Mouse (Mus musculus) heart, embryonic 14.5 days (tissue): ENCODE results near the gene H2afj. TPM values are rescaled to one million over a fixed set of nuclear protein-coding genes. Genes with fewer than 3 reads are reported as not detected.
A peak's percentile ranks its signal among the peaks of the same experiment; 100 is the strongest.

Source experiments
- ATAC-seq: fragments of 200-750 bp; cut with Nextera tagmentation; 2 replicates; pipeline ENCODE4 v1.8.0; 2017; ENCODE audit warnings: low read depth, moderate TSS enrichment; ENCODE audit not compliant: insufficient number of reproducible peaks, insufficient read depth, low FRiP score
- H3K27ac ChIP-seq, 2 experiments: fragments of 200-500 bp in 1 of 2; fragments of 300-500 bp in 1 of 2; sonication (generic) in 1 of 2; replicated peaks in 1 of 2; 2 replicates each; pipeline ENCODE4 v1.5.1; 2012 to 2014; ENCODE audit warnings: low read depth in 2 of 2, low read length in 2 of 2, control low read depth in 1 of 2, mild to moderate bottlenecking in 1 of 2, mixed read lengths in 1 of 2; ENCODE audit not compliant: control insufficient read depth in 1 of 2, insufficient read depth in 1 of 2
- H3K27me3 ChIP-seq: fragments of 300-500 bp; sonication (generic); 2 replicates; pipeline ENCODE4 v1.6.1; 2014; ENCODE audit warnings: mild to moderate bottlenecking, low read length, control low read depth; ENCODE audit not compliant: control insufficient read depth, insufficient read depth
- H3K36me3 ChIP-seq: fragments of 300-500 bp; sonication (generic); 2 replicates; pipeline ENCODE4 v1.6.1; 2014; ENCODE audit warnings: mild to moderate bottlenecking, control low read depth, low read length, mixed read lengths; ENCODE audit not compliant: control insufficient read depth, insufficient read depth
- H3K4me1 ChIP-seq, 2 experiments: fragments of 200-500 bp in 1 of 2; fragments of 300-500 bp in 1 of 2; sonication (generic) in 1 of 2; 2 replicates each; pipeline ENCODE4 v1.6.1; 2012 to 2014; ENCODE audit warnings: low read length in 2 of 2, control low read depth in 1 of 2, mixed read lengths in 1 of 2; ENCODE audit not compliant: control insufficient read depth in 2 of 2, insufficient read depth in 2 of 2
- H3K4me2 ChIP-seq: fragments of 300-500 bp; sonication (generic); 2 replicates; pipeline ENCODE4 v1.6.1; 2014; ENCODE audit warnings: mild to moderate bottlenecking, low read length
- H3K4me3 ChIP-seq, 2 experiments: fragments of 200-500 bp in 1 of 2; fragments of 300-500 bp in 1 of 2; sonication (generic) in 1 of 2; 2 replicates each; pipeline ENCODE4 v1.5.1; 2012 to 2014; ENCODE audit warnings: low read length in 2 of 2, mild to moderate bottlenecking in 2 of 2, control low read depth in 1 of 2, low read depth in 1 of 2, moderate library complexity in 1 of 2; ENCODE audit not compliant: control insufficient read depth in 1 of 2, insufficient read depth in 1 of 2
- H3K9ac ChIP-seq: fragments of 300-500 bp; sonication (generic); 2 replicates; pipeline ENCODE4 v1.6.1; 2014; ENCODE audit warnings: mild to moderate bottlenecking, low read length
- H3K9me3 ChIP-seq: fragments of 300-500 bp; sonication (generic); 2 replicates; pipeline ENCODE4 v1.6.1; 2016; ENCODE audit warnings: low read length, control low read depth; ENCODE audit not compliant: control insufficient read depth
- WGBS: fragments of 180-500 bp; shearing (Covaris S2); extraction: QIAGEN DNeasy Blood & Tissue Kit; methylation state at CpG from one replicate; pipeline ENCODE4 v1.1.7; 2014; 5-methylcytosine and 5-hydroxymethylcytosine counted together
- polyA plus RNA-seq: library from polyadenylated mRNA; unstranded; fragments of >200 nt; fragmentation: Nextera tagmentation; extraction: Ambion mirVana; gene quantifications from 2 replicates; pipeline ENCODE4 v1.2.1, GENCODE M21; 2014

The H2afj gene
- polyA plus RNA-seq, 1 experiment from 2014 or later, result 71.4 TPM

DNA sequence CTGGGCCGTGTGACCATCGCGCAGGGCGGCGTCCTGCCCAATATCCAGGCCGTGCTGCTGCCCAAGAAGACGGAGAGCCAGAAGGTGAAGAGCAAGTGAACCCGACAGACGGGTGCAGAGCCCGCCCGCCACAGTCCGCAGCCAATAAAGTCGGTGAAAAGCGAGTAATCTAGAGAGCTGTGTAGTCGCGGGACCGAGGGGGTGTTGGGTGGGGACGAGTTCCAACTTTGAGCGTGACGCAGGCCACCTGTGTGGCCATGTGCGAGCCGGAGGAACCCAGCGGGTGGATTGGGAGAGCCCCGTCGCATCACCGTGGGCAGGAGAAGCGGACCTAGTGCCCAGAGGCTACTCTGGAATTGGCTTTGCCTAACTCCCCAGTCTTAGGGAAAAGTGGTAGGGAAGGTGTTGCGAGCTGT, 595 bp downstream of the H2afj start:
- WGBS, result under 1% methylated on average over 28 of the region's 28 CpGs
- H3K27ac ChIP-seq, result peak overlapping the region in 1 of 2 experiments; percentile 33; a peak in 1 of 4 replicates
- peaks cover 7 to 14% of the 10 kb centered on the region in 2 experiments for H3K4me1 ChIP-seq
- H3K9ac ChIP-seq, result peak overlapping the region; percentile 78
- H3K36me3 ChIP-seq, result peaks cover 20% of the 10 kb centered on the region
- peak overlapping the region; percentile 91 for H3K4me2 ChIP-seq
- no peaks in the 10 kb centered on the region for H3K9me3 ChIP-seq
- H3K27me3 ChIP-seq, result no peaks in the 10 kb centered on the region
- ATAC-seq, result peak; percentile 5; the same call in 1 of the 2 replicates
- peak overlapping the region; percentile 77 to 90 for H3K4me3 ChIP-seq

DNA sequence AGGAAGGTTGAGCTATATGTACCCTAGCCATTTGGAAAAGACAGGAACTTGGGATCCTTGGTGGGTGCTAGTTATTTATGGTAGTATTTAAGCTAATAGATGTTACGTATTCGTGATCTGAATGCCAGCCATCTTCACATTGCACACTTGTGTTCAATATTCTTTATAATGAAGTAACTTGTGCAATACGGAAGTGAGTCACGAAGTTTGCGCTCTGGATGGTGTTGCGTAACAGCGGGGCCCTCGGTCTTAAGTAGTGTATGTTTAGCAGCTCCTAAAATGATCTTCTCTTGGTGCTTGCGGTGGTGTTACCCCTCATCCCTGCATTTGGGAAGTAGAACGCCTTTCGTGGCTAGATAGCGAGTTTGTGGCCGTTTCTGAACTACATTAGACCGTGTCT, 1.0 kb downstream of the H2afj start:
- WGBS, result 23% methylated on average over 14 of the region's 14 CpGs
- H3K4me1 ChIP-seq, result peaks cover 7 to 14% of the 10 kb centered on the region in 2 experiments
- H3K4me3 ChIP-seq, result peak overlapping the region; percentile 77 to 90
- H3K9ac ChIP-seq, result peak overlapping the region; percentile 78
- no peaks in the 10 kb centered on the region for H3K9me3 ChIP-seq
- H3K27ac ChIP-seq, result no peak overlapping the region
- H3K27me3 ChIP-seq, result no peaks in the 10 kb centered on the region
- peaks cover 24% of the 10 kb centered on the region for H3K36me3 ChIP-seq
- peak overlapping the region; percentile 91 for H3K4me2 ChIP-seq
- no peak for ATAC-seq

DNA sequence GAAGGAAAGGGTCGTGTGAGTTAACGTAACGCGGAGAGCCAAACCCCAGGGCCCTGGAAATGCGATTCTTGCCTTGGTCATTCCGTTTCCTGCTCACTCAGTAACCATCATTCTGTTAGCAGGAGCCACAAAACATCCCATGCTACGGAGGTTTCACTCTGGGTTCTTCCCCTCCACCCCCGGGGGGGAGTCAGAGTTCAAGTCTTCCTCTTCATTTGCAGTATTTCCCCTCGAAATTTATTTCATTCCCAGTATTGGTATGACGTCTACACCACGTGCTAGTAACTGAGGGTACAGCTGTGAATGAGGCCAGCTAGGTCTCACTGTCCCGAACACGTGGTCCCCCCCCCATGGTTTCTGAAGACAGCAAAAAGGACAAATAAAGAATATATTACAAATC, 1.6 kb downstream of the H2afj start:
- peaks cover 7 to 14% of the 10 kb centered on the region in 2 experiments for H3K4me1 ChIP-seq
- peak overlapping the region; percentile 91 for H3K4me2 ChIP-seq
- H3K27me3 ChIP-seq, result no peaks in the 10 kb centered on the region
- no peaks in the 10 kb centered on the region for H3K9me3 ChIP-seq
- no peak for ATAC-seq
- WGBS, result 66% methylated on average over 13 of the region's 13 CpGs
- H3K4me3 ChIP-seq, result peak overlapping the region; percentile 6 to 77; a peak in 3 of 4 replicates
- H3K36me3 ChIP-seq, result peaks cover 30% of the 10 kb centered on the region
- H3K27ac ChIP-seq, result no peak overlapping the region
- no peak overlapping the region; the same call in 1 of the 2 replicates for H3K9ac ChIP-seq

DNA sequence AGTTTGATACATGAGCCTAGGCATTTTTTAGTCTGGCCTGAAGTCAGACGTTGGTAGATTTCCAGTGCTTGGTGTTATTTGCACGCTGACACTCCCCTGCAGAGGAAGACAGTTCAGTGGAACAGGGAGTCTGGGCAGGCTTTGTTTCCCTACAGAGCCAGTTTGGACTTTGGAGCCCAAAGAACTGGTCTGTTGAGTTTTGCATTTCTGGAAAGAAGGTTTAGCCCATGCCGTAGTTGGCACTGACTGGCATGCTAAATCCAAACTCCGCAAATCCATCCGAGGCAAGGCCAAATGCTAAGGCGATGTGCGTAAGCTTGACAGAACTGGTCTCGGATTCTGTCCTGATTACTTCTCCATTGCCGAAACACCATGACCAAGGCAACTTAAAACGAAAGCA, 3.2 kb downstream of the H2afj start:
- WGBS, result 86% methylated on average over 10 of the region's 10 CpGs
- peaks cover 7 to 10% of the 10 kb centered on the region in 2 experiments; a peak in 3 of 4 replicates for H3K4me1 ChIP-seq
- ATAC-seq, result no peak

DNA sequence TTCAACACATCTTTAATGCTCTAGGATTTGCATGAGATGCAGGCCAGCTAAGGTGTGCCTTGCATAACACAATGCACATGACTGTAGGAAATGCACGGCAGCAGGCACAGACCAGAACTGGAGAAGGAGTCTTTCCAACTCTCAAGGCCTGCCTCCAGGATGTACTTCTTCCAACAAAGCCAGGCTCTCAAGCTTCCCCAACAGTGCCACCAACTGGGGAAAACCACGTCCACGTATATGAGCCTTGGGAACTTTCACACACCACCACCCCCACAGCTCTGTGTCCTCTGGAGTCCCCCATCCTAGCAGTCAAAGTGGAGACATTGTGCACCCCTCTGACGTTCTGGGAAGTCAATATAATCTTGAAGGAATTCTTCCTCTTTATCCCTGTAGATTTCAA, 5.1 kb downstream of the H2afj start:
- no peak for ATAC-seq
- Histone ChIP-seq H3K4me1 (peaks cover 7 to 10% of the 10 kb centered on the region in 2 experiments; a peak in 3 of 4 replicates), H3K9ac (no peak overlapping the region), H3K36me3 (peaks cover 64% of the 10 kb centered on the region), H3K4me3 (no peak overlapping the region), H3K27ac (no peak overlapping the region), H3K4me2 (no peak overlapping the region), H3K27me3 (no peaks in the 10 kb centered on the region), H3K9me3 (no peaks in the 10 kb centered on the region)
- WGBS, result 33% methylated on average over 4 of the region's 4 CpGs

More for the DNA sequence above, 3.2 kb downstream of the H2afj start:
- Histone ChIP-seq H3K36me3 (peaks cover 44% of the 10 kb centered on the region), H3K27ac (no peak overlapping the region), H3K4me3 (no peak overlapping the region), H3K27me3 (no peaks in the 10 kb centered on the region), H3K4me2 (no peak overlapping the region), H3K9me3 (no peaks in the 10 kb centered on the region), H3K9ac (no peak overlapping the region)

DNA sequence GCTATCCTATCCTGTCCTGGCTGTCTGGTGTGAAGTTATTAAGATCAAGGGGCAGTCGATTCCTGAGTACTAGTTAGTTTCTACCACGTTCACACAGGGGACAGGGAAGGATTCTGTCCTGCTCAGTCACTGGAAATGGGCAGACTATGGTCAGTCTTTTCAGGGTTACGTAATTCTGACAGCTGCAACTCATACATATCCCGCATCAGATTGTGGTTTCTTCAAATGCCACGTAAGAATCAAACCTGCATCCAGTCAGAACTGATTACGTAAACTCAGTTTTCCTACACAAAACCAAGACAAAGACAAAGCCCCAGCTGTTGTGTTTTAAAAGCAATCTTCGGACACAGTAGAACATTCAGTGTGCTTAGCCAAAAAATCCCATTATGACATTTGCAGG, 7.3 kb downstream of the H2afj start:
- no peaks in the 10 kb centered on the region for H3K9me3 ChIP-seq
- H3K27ac ChIP-seq, result no peak overlapping the region
- H3K36me3 ChIP-seq, result peaks cover 86% of the 10 kb centered on the region
- no peak overlapping the region for H3K4me2 ChIP-seq
- no peaks in the 10 kb centered on the region for H3K27me3 ChIP-seq
- WGBS, result 98% methylated on average over 7 of the region's 7 CpGs
- H3K9ac ChIP-seq, result no peak overlapping the region
- no peak overlapping the region for H3K4me3 ChIP-seq
- no peak for ATAC-seq
- H3K4me1 ChIP-seq, result peaks cover 0 to 1% of the 10 kb centered on the region in 2 experiments; a peak in 2 of 4 replicates

DNA sequence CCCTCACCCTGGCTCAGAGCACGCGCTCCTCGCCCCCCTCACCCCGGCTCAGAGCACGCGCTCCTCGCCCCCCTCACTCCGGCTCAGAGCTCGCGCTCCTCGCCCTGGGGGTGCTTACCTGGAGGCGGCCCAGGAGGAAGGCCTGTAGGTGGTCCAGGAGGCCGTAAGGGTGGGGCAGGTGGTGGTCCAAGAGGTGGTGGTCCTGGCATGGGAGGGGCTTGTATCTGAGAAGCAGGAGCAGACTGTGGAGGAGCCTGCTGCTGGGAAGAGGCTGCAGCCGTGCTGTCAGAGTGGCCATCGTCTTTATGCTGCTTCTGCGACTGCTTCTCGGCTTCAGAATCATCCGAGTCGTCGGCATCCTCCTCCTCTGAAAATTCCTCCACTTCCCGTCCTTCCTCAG, 8.8 kb downstream of the H2afj start:
- H3K4me3 ChIP-seq, result no peak overlapping the region
- H3K9me3 ChIP-seq, result no peaks in the 10 kb centered on the region
- H3K27ac ChIP-seq, result no peak overlapping the region
- H3K36me3 ChIP-seq, result peaks cover 99% of the 10 kb centered on the region
- H3K9ac ChIP-seq, result no peak overlapping the region
- WGBS, result 91% methylated on average over 21 of the region's 21 CpGs
- ATAC-seq, result no peak
- peaks cover 2 to 11% of the 10 kb centered on the region in 2 experiments; a peak in 3 of 4 replicates for H3K4me1 ChIP-seq
- no peak overlapping the region for H3K4me2 ChIP-seq
- no peaks in the 10 kb centered on the region for H3K27me3 ChIP-seq

DNA sequence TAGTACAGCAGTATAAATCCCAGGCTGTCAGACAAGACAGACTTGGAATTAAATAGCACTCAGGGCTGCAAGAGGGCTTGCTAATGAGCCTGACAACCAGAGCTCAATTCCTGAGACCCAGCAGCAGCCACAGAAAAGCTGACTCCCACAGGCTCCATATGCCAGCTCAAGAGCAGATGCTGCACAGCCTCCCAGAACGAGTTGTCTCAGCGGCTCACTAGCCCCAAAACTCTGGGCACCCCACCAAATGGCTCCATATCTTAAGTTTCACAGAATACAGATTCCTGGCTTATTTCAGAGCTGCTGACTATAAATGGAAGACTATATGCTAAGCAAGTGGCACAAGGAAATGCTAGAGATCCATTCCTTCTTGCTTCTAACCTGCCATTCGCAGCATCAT, 9.5 kb downstream of the H2afj start:
- no peak for ATAC-seq

More for the DNA sequence above, 9.5 kb downstream of the H2afj start:
- Histone ChIP-seq H3K9me3 (no peaks in the 10 kb centered on the region), H3K27ac (no peak overlapping the region), H3K36me3 (peaks cover 99% of the 10 kb centered on the region), H3K4me2 (no peak overlapping the region), H3K4me1 (peaks cover 2 to 11% of the 10 kb centered on the region in 2 experiments; a peak in 3 of 4 replicates), H3K4me3 (no peak overlapping the region), H3K9ac (no peak overlapping the region), H3K27me3 (no peaks in the 10 kb centered on the region)
- 92% methylated on average over 3 of the region's 3 CpGs for WGBS
